Mouse (Mus musculus) layer of hippocampus, adult 9-10 months (tissue): ENCODE results near the gene Ttc9c.
A peak's percentile ranks its signal among the peaks of the same experiment; 100 is the strongest.

ENCODE experiments used
- DNase-seq: peaks from one replicate; pipeline ENCODE4 v3.0.0; 2022; ENCODE audit warnings: low spot score

The Ttc9c gene

DNA sequence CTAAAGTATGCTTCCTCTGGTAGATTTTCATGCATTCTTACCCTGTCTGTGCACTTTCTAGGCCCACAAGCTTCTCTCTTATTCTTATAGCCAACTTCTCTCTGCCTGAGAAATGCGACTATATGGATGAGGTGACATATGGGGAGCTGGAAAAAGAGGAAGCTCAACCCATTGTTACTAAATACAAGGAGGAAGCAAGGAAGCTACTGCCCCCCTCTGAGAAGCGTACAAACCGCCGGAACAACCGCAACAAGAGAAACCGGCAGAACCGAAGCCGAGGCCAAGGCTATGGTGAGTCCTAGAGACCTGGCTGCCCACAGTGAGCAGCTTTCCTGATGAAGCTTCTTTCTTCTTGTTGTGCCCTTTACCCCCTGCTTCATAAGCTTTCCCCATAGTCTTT, 10.5 kb upstream of the Ttc9c start, which contains the start of gene AC129217.1:
TSS of gene AC129217.1 (plus strand) at position 114 of the 400 bp plus-strand sequence.
- DNase-seq, result no peak

DNA sequence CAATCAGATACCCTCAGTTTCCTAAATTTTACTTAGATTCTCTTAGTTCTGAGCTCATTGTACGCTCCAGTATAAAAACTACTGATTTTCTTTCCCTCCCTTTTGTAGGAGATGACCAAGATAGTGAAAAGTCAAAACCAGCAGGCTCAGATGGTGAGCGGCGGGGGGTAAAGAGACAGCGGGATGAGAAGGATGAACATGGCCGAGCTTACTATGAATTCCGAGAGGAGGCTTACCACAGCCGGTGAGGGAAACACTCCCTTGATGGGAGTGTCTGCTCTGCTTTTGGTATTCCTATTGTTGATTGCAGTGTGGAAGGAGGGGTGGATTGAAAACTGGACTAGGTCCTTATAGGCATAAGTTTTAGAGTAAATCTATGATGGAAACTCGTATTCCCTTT, 3.6 kb upstream of the Ttc9c start:
- no peak for DNase-seq

DNA sequence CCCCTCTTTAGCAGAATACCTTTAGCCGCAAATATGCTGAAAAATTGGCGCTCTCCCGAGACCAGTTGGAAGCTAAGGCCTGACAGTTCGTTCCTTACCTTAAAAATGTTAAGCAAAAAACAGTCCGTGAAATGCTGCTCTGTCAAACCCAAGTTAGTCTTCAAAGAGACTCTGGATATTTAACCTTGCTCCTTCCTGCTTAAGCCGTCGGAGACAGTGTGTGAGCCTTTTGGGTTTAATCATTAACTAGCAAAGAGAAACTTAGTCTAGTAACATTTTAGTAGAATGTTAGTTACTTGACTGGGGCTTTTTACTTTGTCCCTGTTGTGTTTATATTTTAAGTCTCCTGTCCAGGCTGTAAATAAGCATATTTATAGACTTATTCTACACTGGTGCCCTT, 2.0 kb upstream of the Ttc9c start:
- no peak for DNase-seq

DNA sequence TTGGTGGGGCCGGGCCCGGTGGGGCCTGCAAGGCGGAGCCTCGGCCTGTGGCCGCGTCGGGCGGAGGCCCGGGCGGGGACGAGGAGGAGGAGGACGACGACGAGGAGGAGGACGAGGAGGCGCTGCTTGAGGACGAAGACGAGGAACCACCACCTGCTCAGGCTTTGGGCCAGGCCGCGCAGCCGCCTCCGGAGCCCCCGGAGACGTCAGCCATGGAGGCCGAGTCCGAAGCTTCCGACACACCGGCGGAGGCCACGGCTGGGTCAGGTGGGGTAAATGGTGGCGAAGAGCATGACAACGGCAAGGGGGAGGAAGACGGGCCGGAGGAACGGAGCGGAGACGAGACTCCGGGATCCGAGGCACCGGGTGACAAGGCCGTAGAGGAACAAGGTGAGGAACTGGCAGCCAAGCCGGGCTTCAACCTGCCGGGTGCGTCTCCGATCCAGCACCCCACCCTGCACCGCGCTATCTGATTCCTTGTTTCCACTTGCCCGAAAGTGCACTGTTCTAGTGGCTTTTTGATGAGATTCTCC, 1.4 kb upstream of the Ttc9c start:
- no peak for DNase-seq

DNA sequence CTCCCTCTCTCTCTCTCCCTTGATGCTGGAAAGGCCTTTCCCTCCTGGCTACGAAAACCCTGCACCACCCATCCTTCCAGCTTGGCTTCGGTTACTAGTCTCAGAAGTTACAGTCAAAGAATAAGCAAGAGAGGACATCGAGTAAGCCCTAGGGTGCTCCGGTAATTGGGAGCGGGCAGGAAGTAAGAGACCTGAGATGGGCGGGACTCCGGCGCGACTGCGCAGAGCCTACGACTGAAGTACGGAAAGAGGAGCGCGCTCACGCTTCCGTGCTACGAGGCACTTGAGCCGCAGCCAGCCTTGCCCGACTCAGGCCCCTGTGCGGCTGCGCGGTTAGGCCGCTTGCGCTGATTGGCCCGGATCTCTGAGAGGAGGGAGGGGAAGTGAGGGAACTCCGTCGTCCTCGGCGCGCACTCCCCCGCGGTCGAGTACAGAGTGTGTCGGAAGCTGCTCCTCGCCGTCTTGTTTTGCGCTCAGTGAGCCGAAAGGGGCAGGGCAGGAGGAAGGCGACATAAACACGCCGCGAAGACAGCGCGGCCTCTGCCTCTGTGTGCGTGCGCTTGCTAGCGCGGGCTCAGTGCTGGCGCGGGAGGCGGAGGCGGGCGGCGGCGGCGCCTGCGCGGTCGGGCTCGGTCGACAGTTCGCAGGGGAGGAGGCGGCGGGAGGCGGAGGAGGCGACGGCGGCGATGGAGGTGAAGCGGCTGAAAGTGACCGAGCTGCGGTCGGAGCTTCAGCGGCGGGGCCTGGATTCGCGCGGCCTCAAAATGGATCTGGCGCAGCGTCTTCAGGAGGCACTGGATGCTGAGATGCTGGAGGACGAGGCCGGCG, 677 bp upstream of the Ttc9c start, which contains the start of gene Hnrnpul2:
TSS of gene Hnrnpul2 (plus strand) at position 415 of the 828 bp plus-strand sequence.
- peak; percentile 94 for DNase-seq

DNA sequence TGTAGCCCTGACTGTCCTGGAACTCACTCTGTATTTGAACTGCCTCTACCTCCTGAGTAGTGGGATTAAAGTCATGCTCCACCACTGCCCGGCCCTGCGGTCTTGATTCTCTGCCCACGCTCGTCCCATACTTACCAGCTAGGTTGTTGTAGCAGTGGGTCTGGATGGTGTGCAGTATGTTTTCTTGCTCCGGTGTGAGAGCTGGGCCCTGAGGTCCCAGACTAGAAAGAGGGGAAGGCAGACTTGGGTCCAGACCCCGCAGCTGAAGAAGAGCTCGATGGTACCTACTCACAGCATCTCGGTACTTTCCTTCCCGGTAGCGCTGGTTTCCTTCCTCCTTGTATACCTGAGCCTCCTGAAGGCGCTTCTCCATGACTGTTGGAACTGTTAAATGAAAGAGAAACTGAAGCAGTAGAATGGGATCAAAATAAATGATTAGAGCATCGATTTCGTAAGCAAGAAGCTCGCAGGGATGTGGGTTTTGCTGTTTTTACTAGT, 783 bp downstream of the Ttc9c start:
- DNase-seq, result no peak

DNA sequence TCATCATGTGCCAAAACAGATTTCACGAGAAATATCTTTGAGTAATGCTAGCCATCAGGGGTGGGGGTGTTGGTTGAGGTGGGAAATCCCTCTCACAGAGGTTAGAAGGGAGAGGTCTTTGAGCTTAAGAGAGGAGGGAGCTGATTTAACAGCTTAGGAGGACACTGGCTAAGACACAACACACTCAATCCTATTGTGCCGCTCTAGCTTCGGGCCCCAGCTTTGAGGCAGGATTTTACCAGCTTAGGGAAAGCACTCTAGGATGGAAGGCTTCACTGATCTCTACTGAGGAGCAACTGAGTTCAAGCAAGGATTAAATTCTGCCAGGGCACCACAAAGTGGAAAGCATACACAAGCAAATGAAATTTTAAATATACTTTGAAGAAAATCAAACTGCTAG, 2.1 kb downstream of the Ttc9c start:
- no peak for DNase-seq

DNA sequence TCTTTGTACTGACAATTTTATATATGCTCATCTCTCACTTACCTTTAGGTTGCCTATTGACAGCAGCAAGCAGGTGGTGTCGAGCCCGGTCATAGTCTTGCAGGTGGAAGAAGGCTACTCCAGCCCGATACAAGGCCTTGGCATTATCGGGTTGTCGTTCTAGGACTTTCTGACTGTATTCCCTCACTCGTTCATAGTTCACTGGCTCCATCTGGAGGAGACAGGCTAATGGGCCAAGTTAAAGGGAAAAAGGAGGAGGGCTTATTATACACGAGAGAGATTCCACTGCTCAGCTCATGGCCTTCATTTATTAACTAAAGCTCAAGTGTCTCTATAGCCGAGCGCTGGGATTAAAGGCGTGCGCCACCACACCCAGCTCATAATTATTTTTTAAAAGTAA, 3.3 kb downstream of the Ttc9c start:
- no peak for DNase-seq

DNA sequence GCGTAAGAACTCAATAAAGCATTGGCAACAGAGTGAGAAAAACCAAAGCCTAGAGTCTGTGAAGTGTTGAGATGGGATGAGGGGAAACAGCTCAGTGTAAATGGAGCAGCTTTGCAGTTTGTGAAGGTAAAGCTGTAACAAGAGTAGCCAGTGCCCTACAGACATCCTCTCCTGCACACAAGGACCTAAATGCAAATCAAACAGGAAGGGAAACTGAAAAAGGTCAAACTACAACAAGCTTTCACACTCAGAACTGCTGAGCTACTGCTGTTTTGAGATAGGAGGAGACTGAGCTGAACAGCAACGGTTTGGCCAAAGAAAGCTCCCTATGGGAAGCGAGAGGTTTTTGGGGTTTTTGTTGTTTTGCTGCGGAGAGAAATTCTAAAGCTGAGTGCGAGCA, 12.3 kb downstream of the Ttc9c start:
- DNase-seq, result no peak

DNA sequence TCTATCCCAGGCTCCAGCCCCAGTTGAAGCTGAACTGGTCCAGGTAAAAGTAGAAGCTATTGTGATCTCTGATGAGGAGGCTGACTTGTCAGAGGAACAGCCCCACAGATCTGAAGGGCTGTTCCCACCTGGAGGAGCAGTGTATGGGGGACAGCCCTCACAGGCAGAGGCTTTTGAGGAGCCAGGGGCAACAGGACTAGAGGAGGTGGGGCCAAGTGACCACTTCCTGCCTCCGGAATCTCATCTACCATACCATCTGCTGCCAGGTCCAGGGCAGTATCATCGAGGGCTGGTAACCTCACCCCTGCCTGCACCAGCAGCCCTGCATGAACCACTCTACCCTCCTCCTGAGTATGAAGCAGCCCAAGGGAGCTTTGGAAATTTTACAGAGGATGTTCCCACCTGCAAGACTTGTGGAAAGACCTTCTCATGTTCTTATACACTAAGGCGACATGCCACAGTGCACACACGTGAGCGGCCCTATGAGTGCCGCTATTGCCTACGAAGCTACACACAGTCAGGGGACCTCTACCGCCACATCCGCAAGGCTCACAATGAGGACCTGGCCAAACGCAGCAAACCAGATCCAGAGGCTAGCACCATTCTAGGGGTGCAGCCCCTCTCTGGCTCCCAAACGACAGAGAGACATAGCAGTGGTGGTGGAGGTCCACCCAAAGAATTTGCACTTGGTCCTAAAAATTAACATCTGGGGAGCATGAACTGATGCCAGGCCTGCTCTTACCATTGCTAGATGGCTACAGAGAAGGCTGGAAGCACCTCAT, 15.1 kb downstream of the Ttc9c start:
- no peak for DNase-seq

DNA sequence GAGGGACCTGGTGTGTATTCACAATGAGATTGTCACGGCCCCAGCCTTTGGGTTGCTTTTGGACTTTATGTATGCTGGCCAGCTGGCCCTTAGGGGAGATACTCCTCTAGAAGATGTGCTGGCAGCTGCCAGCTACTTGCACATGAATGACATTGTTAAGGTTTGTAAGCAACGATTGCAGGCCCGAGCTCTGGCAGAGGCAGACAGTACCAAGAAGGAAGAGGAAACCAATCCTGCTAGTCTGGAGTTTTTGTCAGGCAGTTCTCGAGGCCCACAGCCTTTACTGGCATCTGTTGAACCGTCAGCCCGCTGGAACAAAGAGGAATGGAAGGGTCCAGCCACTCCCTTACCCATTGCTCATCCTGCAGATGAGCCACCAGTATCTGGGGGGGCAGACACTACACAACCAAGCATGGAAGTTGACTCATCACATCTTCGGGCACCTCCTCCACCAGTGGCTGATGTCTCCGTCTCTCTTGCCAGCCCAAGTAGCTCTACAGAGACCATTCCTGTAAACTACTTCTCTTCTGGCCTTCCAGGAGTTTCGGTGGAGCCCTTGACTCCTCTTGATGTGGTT, 15.8 kb downstream of the Ttc9c start:
- DNase-seq, result no peak

DNA sequence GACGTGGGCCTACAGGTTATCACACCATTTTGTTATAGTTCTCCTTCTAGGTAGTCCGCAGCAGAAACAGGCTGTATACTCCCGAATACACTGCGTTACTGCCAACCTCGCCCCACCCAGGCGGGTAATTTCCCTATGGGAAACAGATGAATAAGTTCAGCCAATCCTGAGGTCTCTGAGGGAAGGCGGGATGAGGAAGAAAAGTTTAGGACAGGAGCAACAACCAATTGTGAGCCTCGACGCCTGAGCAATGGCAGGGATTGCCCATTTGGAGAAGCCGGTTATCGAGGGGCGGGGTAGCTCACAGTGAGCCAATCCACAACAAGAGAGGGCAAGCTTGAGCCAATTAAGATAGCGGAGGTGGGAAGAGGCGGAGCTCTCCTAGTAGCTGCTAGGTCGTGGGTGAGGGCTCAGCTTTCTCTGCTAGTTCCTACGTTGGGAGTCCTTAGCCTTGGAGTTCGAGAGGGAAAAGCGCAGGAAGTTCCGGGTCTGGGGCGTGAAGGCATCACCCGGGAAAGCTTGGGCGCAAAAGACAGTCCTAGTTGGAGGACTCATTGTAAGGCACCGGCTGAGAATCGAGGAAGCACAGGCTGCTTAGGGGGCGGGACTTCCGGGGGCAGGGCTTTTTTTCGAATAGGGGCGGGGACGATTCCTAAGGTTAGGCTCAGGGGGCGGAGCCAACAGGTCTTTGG, 16.9 kb downstream of the Ttc9c start, which contains the start of gene Zbtb3:
TSS of gene Zbtb3 (plus strand) at position 426 of the 692 bp plus-strand sequence.
- DNase-seq, result peak; percentile 94

DNA sequence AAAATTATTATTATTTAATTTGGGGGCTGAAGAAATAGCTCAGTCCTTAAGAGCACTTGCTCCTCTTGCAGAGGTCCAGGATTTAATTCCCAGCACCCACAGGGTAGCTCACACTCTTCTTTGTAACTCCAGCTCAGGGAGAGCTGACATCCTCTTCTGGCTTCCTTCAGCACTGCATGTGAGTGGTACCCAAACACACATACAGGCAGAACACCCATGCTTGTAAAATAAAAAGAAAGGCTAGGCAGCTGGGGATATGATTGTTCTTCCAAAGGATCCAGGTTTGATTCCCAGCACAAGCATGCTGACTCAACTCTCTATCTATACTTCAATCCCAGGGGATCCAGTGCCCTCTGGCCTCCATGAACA, 20.2 kb downstream of the Ttc9c start:
- DNase-seq, result no peak

DNA sequence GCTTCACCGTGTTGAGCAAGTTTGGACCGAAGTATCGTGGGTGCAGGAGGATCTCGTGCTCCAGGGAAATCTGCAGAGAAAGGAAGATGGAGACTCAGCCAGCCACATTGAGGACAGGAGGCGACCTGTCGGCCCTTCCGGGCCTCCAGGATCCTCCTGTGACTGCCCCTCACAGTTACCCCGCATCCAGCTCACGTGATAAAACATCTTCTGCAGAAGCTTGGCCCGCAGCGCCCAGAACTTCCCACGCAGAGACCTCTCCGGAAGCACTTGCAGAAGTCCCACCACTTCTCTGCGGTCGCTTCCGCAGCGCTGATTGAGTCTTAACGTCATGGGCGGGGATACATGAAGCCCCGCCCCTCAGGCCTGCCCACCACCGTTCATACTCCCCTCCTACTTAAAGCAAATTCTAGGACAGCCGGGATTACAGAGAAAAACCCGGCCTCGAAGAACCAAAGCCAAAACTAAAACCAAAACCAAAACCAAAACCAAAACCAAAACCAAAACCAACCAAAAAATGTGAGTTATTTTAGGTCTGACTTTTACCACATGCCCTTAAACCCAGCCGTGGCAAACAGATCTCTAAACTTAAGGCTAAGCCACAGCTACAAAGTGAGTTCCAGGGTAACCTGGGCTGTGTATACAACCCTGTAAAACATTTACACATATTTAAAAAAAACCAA, 20.7 kb downstream of the Ttc9c start, which contains the start of gene Polr2g:
TSS of gene Polr2g (minus strand) at position 314 of the 683 bp plus-strand sequence.
- DNase-seq, result peak; percentile 79

DNA sequence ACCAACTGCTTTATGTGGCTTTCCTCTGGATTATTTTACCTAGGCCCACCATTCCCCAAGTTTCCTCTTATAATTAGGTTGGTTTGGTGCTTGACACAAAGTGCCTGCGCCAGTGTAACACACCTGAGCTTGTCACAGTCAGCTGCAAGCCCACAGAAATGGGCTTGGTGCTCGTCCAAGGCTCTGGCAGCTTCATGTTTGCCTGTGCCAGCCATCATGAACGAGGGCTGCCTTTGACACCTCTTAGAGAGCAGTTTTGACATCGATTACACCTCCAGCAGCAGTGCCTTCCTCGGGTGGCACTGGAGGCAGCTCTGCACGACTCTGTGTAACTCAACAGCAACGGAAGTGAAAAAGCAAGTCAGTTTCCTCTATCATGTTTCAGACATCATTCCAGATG, 29.0 kb downstream of the Ttc9c start:
- no peak for DNase-seq

DNA sequence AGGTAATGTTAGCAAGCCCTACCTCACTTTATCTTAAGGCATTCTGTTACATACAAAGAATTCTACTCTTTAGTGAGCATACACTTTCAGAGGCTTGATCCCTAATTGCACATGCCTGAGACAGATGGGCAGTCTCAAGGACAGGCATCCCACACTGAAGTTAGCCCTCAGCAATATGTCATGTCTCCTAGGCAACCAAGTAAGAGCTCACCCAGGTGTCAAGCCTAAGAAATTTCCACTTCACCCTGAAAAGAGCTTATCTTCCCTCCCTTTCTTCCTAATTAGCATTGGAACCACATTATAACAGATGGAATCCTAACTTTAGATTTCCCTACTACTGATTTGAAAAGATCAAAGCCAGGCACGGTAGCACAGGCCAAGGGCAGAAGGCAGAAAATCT, 30.0 kb downstream of the Ttc9c start:
- no peak for DNase-seq

DNA sequence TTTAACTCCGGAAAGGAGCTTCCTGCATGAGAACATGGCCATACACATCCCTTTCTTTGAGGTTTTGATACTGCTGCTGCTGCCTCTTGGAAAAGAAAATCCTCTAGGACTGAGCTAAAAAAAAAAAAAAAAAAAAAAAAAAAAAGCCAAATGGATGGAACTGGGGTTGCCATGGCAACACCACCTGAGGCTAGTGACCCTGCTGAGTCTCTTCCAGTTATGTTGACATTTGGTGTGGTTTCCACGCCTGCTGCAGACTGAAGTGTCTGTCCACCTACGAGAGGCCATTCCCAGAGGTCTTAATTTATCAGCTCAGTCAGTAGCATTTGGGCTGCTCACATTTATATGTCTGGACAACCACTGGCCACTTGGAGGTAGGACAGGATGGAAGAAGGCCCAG, 30.6 kb downstream of the Ttc9c start:
- no peak for DNase-seq

DNA sequence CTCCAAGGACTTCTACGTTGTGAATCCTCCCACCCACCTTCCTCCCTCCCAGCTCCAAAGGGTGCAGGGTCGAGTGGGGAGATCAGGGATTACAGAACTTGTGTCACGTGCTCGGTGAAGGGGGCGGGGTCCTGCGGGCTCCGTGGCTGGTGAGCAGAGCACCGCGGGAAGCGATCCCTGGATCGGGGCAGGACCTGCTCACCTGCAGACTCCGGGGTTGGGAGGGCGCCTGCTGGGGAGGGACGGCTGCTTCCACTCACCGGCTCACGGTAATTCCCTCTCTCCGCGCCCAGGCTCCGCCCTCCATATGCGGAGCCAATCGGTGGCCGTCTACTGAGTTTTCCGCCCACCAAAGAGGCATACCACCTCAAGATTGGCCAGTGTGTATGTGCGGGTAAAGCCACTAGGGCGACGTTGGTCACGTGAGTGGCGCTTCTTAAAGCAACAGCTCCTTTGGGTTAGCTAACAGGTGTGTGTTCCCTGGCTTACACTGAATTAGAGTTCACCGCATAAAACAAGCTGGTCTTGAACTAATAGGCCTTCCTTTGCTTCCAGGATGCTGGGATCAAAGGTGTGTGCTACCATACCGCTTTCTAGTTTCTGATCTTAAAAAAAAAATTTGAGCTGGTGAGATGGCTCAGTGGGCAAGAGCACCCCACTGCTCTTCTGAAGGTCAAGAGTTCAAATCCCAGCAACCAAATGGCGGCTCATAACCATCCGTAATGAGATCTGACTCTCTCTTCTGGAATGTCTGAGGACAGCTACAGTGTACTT, 32.9 kb downstream of the Ttc9c start, which contains the start of gene Taf6l:
TSS of gene Taf6l (minus strand) at position 410 of the 774 bp plus-strand sequence.
- DNase-seq, result peak; percentile 94

DNA sequence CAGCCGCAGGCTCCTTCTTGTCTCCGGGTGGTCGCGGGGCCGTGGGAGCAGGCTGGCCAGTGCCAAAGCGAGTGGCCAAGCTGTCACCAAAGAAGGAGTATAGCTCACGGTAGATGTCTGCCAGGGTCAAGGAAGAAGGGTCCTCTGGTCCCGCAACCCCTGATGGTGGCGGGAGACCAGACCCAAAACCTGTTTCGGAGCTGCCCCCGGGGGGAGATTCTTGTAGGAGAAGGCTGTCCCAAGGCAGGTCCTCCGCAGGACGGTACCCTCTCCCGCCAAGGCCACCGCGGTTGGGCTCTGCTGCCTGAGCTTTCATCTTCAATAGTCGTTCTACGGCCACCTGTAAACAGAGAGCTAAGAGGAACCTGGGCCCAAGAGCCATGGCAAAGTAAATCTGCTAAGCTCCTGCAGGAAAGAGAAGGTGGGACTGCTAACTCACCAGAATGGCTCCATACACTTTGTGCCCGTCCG, 44.1 kb downstream of the Ttc9c start:
- DNase-seq, result no peak
